Mouse (Mus musculus) stomach, postnatal 0 days (tissue): ENCODE data around the gene Fam69b.

Experiments
- CTCF ChIP-seq: IDR thresholded peaks from 2 replicates; pipeline ENCODE4 v1.5.1; 2016; ENCODE audit warnings: antibody characterized with exemption, low read depth, mild to moderate bottlenecking, moderate library complexity
- EP300 ChIP-seq: optimal IDR thresholded peaks from 2 replicates; pipeline ENCODE3; 2016; ENCODE audit warnings: antibody characterized with exemption

DNA sequence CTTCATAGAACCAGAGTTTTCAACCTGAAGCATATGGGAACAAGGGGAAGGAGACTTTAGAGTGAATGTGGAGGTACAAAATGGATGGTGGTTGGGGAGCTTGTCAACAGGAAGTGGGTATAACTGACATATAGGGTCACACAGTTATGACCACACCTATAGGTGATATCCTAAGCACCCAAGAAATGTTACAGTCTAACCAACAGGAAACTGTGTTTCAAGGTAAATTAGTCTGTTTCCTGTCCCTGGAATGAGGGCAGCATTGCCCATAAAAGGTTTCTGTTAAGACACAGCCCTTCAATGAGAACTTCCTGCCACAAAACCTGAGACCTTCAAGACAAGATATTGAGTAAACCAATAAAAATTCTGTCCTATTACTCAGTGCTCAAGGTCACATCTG lies 40.5 kb downstream of the Fam69b start:
- TF ChIP-seq CTCF: no peak
- no peak for TF ChIP-seq EP300
